Mouse (Mus musculus) naive thymus-derived CD4-positive, alpha-beta T cell, adult 2 months (primary cell): ENCODE data around the gene Slc2a1.

Source experiments
- DNase-seq: peaks from one replicate; pipeline ENCODE4 v3.0.0-alpha.2; 2011; ENCODE audit warnings: low read depth

Slc2a1 gene

GRCm38 (mm10) chr4:119178331-119178730, 69.8 kb downstream of the Slc2a1 start:
- DNase-seq = no peak

GRCm38 (mm10) chr4:119180133-119180707, 71.7 kb downstream of the Slc2a1 start:
- DNase-seq = no peak

GRCm38 (mm10) chr4:119181456-119181855, 72.9 kb downstream of the Slc2a1 start:
- DNase-seq = no peak

GRCm38 (mm10) chr4:119183525-119183924, 75.0 kb downstream of the Slc2a1 start:
- DNase-seq = no peak

- DNase-seq = no peak
These were observed 77.3 kb downstream of the Slc2a1 start for GRCm38 (mm10) chr4:119185771-119186170.
